Mouse (Mus musculus) olfactory bulb, adult 2 months (tissue): ENCODE measurements around the gene Pdlim7.

ENCODE experiments used
- CTCF ChIP-seq: fragments of 200-500 bp; IDR thresholded peaks from 2 replicates; pipeline ENCODE4 v1.5.1; 2012; ENCODE audit warnings: low read depth, mild to moderate bottlenecking, low read length, moderate library complexity; ENCODE audit not compliant: insufficient read depth
- POLR2A ChIP-seq: fragments of 200-500 bp; IDR thresholded peaks from 2 replicates; pipeline ENCODE4 v1.6.1; 2012; ENCODE audit warnings: mild to moderate bottlenecking, low read depth, low read length, moderate library complexity; ENCODE audit not compliant: insufficient read depth

DNA sequence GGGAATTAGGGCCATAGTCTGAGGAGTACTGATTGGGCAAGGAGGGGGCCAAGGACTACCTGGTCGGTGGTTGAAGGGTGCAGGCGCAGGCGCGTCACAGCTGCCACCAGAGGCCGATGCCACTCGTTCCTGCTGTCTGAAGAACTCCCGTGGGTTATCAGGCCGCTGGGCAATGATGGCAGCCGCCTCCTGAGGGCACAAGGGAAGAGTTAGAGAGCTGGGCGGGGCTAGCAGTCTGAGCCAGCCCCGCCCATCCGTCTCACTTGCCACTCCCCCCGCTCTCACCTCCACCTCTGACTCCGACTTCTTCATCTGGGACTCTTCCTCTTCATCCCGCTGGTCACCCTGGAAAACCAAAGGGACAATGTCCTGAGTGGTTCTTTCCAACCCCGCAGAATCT lies 36.0 kb downstream of the Pdlim7 start:
- TF ChIP-seq CTCF, result no peak
- TF ChIP-seq POLR2A, result no peak
